Mouse (Mus musculus) 3T3-L1 (cell line): ENCODE data around the gene Cdh13.

ENCODE experiments used
- DNase-seq: peaks from one replicate; pipeline ENCODE4 v3.0.0-alpha.2; 2015; ENCODE audit warnings: low read depth, low spot score

Gene Cdh13

GRCm38 (mm10) chr8:118797127-118797526 is 513.6 kb downstream of the Cdh13 start:
- DNase-seq: no peak

- no peak for DNase-seq
Measured at GRCm38 (mm10) chr8:118803168-118803567, 519.6 kb downstream of the Cdh13 start.

- no peak for DNase-seq
Measured at GRCm38 (mm10) chr8:118809660-118810059, 526.1 kb downstream of the Cdh13 start.

- DNase-seq: no peak
Measured at GRCm38 (mm10) chr8:118815055-118815454, 531.5 kb downstream of the Cdh13 start.

GRCm38 (mm10) chr8:118826761-118827160 is 543.2 kb downstream of the Cdh13 start:
- DNase-seq: peak; percentile 51

GRCm38 (mm10) chr8:118827726-118828125 is 544.2 kb downstream of the Cdh13 start:
- DNase-seq: no peak

GRCm38 (mm10) chr8:118830291-118830690 is 546.8 kb downstream of the Cdh13 start:
- peak; percentile 83 for DNase-seq

DNA sequence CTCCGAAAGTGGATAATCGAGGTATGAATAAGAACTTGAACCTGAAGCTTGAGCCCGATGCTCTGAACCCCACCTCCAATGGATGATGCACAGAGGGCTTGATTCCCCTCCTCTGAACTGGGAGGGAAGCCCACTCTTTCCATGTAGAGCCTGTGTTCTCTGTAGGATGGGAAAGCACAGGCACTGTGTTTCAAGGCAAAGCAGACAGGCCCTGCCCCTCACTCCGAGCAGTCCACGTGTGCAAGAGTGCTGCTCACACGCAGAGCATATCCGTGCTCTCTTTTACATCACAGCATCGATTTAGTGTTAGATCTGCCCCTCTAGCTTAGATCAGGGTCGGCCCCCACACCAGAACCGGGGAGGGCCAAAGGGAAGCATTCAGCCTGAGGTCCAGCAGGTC is 547.5 kb downstream of the Cdh13 start:
- no peak for DNase-seq

DNA sequence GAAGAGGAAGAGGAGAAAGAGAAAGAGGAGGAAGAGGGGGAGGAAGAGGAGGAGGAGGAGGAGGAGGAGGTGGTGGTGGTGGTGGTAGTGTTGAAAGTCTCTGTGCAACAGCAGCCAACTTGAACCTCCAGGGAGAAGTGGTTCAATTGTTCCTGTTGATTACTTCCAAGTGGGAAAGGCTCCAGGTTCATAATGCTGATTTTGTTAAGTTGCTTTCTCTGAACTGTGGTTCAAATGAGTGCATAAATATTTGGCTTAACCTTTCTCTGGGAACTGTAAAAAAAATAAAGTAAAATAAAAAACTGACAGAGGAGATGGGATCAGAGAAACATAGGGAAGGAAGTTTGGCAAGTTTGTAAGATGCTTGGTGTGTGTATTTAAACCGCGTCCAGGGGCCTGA is 555.3 kb downstream of the Cdh13 start:
- no peak for DNase-seq

DNA sequence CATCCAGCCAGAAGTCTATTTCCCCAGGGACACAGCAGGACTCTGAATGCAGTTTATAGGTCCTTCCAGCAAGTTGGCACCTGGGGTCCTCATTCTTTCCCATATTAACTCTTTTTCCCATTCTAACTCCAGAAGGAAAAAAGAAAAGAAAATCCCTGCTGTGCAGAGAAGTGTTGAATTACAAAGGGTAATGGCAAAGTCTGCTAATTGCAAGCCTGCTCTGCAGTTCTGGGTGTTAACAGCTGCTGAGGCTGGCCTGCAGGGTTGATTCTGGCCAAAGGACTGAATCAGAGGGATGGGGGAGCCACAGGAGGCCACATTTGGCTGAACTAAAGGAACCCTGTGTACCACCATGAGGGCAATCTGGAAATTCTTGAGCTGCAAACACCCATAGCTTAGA is 562.2 kb downstream of the Cdh13 start:
- no peak for DNase-seq

- no peak for DNase-seq
Measured at GRCm38 (mm10) chr8:118848021-118848420, 564.5 kb downstream of the Cdh13 start.

GRCm38 (mm10) chr8:118849515-118849914 is 566.0 kb downstream of the Cdh13 start:
- DNase-seq: no peak

DNA sequence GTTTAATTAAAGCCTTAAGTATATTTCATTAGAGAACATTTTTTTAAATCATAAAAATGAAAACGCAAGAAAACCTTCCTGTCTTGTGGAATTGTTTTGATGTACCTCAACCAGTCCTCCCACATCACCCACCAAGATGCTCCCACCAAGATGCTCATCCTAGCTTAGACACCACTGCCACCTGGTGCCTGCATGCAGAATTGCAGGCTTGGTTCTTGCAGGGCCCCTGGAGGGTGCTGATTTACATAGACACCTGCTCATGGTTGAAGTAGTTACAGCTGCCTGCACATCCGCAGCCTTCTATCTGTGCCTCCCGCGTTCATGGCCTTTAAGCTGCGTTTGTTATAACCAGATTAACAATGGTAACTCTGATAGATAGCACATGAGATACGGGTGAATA is 566.8 kb downstream of the Cdh13 start:
- DNase-seq: peak; percentile 77

DNA sequence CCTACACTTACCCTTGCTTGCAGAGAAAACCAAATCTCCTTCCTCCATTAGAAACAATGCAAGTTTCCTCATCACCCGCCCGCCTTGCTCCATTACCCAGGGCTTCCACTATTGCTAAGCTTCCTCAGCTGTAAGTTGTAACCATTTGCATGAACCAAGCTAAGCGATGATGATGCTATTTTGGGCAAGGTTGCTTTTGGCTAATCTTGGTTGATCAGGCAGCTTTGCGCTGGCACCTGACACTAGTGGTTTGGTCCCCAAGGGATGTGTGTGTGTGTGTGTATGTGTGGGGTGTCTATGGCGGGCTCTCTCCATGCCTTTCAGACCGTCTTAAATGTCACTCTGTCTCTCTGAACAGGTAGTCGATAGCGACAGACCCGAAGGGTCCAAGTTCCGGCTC is 567.8 kb downstream of the Cdh13 start:
- DNase-seq: no peak

DNA sequence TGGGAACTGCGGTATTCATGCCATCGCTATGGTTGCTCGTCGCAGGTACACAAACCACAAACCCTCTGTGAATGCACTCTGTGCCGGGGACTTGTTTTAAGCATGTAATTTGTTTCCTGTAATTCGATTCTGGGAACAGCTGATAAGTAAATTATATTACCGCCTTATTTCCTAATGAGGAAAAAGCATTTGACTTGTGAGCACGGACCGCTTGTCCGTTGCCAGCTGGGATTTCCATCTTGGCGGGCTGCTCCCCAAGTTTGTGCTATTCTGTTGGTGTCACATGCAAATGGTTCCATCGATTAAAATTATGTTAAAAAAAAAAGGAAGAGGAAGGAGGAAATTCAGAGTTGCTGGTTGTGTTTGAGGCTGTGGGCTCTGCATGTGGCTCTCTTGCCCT is 569.3 kb downstream of the Cdh13 start:
- DNase-seq: no peak

GRCm38 (mm10) chr8:118854656-118855055 is 571.1 kb downstream of the Cdh13 start:
- DNase-seq: no peak

- no peak for DNase-seq
Measured at GRCm38 (mm10) chr8:118866332-118866731, 582.8 kb downstream of the Cdh13 start.

GRCm38 (mm10) chr8:118870711-118871110 is 587.2 kb downstream of the Cdh13 start:
- no peak for DNase-seq

GRCm38 (mm10) chr8:118879939-118880825 is 596.6 kb downstream of the Cdh13 start:
- no peak for DNase-seq

DNA sequence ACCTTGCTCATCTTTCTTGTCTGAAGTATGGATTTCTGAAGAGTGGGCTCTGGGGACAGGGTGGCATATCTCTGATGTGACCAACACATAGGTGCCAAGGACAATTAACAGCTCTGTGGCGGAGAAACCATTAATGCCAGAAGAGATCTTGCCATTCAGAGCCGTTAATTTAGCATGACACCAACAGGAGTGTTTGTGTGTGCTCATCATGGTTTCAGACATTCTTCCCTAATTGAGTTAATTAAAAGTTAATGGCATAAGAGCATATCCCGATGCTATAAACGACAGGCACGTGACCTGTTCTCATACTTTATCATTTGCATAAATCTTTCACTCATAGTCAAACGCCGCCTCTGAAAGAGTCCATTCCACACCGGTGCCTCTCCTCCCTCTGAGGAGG is 600.8 kb downstream of the Cdh13 start:
- no peak for DNase-seq

GRCm38 (mm10) chr8:118884988-118885387 is 601.5 kb downstream of the Cdh13 start:
- DNase-seq: no peak

DNA sequence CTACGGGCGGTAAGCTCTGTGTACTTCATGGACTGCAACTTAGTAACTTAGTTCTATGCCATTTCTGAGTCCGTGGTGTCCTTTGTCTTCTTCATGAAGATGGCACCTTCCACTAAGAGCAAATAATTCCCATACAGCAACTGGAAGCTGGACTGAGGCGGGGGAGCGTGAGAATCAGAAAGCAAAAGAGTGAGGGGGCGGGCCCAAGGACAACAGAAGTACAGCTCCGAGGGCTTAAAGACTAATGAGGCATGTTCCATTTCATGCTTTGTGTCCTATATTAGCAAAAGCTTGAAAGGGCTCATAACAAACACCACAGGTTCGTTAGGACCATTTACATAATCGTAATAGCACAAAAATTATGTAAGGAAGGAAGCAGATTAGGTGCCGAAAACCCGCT is 618.9 kb downstream of the Cdh13 start:
- no peak for DNase-seq

DNA sequence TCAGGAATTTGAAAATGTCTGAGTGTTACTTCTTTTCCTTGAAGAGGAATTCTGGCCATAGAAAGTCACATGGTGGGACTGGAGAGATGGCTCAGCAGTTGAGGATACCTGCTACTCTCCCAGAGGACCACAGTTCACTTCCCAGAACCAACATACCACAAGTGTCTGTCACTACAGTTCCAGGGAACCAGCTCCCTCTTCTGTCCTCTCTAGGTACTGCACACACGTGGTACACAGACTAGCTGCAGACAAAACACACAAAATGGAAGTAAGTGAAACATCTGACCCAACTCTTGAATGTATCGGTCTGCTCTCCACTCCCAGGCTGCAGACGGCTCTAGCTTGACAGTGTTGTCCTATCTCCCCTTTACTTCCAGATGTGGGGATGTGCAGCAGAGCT is 633.0 kb downstream of the Cdh13 start:
- DNase-seq: no peak

DNA sequence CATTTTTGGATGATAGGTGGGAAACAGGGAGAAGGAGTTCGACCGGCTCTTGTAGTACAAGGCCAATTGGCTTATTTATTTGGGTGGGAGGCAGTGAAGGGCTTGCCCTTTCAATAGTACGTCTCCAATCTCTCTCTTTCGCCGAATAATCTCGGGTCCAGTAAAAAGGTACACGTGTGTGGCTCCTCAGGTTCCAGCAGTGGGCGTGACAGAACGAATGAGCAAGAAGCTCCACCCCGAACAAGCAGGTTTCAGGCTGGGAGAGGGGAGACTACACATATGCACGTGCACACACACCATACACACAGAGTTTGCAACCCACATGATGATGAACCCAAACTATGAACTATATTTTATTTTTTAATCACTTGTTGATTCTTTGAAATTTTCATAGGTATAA is 653.9 kb downstream of the Cdh13 start:
- DNase-seq: no peak
